Mouse (Mus musculus) right cerebral cortex, postnatal 4 days (tissue): ENCODE measurements at regions not wholly inside any gene's neighbourhood (a gene's known extent, or its start where the extent isn't known, plus 50 kb on each side); places are given as distances from the start of the nearest gene placed in this dataset.

Experiments
- DNase-seq: peaks from one replicate; pipeline ENCODE4 v3.0.0-alpha.2; 2022

DNA sequence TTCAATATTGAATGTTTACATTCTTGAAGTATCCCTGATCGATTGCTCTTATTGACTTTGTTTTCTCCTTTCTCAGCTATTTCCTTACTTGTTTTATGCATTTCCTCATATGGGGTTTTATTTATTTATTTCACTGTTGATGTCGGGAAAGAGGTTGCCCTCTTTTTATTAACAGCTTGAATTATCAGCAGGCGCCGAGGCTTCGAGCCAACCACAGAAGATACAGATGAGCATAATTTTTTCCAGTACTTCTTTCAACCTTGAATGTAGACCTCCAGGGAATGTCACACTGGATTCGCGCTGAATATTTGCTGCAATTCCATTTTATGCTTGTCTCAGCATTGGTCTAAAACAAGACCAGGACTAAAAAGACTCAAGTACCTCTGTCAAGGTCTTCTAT, 183.4 kb upstream of the Cntn6 start:
- no peak for DNase-seq

DNA sequence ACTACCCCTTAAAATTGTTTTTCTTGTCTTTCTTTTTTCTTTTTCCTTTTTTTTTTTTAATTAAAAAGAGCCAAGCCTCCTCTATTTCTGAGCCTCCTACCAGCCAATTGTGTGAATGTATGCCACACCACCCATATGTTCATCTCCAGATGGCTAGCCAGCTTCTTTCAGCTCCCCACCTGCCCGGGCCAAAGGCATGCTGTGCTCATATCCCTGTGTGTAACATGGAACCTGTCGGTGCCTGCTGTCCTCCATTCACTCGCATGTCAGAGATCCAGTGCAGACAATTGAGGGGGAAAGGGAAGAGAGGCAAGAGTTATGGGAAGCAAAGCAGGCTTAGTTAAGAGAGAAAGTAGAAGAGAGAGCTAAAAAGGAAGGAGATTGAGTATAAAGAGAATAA, 179.6 kb upstream of the Cntn6 start:
- DNase-seq, result peak; percentile 16

DNA sequence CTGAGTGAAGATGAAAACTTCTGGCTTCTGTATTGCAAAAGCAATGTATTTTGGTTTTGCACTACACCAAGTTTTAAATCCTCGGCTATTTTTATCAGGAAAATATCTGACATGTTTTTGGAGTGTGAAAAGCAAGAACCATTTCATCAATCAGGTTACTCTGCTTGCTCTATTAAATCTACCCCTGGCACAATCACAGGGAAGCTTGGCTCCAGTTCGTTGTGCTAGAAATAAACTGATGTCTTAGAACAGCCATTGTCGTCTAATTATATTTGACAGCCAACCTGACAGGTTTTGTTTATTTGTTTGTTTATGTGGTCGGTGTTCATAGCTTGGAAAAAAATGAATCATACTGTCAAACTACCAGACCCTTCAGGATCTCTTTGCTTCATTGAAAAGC, 174.1 kb upstream of the Cntn6 start:
- DNase-seq, result no peak

DNA sequence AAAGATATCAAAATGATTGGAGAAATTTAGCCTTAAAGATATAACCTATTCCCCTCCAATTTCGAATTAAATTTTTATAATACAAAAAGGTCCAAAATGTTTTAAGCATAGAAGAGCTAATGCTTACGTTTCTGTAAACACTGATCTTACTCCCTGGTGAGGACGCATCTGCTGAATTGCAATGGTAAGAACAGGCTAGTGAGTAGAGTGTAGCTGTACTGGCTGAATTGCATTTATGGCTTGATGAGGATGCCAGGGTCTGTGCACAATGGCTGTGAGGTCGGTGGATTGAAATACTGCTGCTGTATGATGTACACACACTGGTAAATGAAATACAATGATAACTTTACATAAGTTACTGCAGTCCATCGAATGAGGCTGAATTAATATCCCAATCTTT, 170.4 kb upstream of the Cntn6 start:
- no peak for DNase-seq

DNA sequence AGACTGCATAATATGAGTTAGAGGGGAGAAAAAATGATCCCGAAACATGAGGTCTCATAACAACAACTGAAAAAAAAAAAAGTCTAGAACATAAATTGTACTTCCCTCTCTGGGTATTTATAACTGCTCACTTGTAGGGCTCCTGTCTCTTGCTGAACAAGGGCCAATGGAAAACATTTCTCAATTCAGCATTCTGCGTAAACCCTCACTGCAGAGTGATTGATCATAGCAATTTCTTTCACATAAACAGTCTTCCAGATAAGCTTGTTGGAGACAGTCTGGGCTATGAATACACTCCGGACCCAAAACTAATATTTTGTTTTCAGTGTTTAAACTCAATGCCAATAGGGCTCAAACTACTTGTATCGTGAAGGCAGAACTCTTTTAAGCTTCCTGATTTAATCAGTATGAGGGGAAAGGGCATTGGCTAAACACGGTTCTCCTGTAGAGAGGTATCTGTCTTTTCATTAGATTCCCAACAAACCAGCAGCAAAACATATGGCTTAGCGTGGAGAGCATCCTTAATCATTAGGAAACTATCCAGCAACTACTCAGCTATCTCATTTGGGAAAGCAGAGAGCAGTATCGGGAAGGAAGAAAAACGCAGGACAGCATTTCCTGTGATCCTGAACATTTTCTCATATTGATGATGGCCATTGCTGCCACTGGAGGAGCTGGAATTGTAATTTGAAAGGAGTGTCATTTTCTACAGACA, 153.3 kb upstream of the Cntn6 start:
- no peak for DNase-seq

DNA sequence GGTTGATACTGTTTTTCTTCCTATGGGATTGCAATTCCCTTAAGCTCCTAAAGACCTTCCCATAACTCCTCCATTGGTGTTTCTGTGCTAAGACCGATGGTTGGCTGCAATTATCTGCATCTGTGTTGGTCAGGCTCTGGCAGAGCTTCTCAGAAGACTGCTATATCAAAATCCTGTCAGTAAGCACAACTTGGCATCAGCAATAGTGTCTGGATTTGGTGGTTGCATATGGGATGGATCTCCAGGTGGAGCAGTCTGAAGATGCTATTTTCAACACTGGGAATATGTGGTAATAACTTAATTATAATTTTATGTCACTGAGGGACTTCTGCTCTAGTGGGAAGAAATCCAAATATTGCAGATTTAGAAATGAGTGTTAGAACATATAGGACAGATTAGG, 148.6 kb upstream of the Cntn6 start:
- no peak for DNase-seq
